Mouse (Mus musculus) C2C12 (cell line): Measurements from ENCODE around the gene Fus. TPM values are rescaled to one million over a fixed set of nuclear protein-coding genes. Genes with fewer than 3 reads are reported as not detected.

Experiments used
- H3K27me3 ChIP-seq: one replicate; pipeline ENCODE4 v1.6.1; 2011; ENCODE audit not compliant: control insufficient read depth, insufficient read depth, insufficient read length
- H3K36me3 ChIP-seq: one replicate; pipeline ENCODE4 v1.6.1; 2011; ENCODE audit not compliant: control insufficient read depth, insufficient read depth
- H3K4me3 ChIP-seq: one replicate; pipeline ENCODE4 v1.5.1; 2011; ENCODE audit warnings: mild to moderate bottlenecking, control low read depth; ENCODE audit not compliant: poor library complexity, insufficient read depth, severe bottlenecking
- H3K79me2 ChIP-seq: one replicate; pipeline ENCODE4 v1.6.1; 2011; ENCODE audit not compliant: control insufficient read depth, insufficient read depth
- H3K79me3 ChIP-seq: one replicate; pipeline ENCODE4 v1.6.1; 2011; ENCODE audit warnings: low read depth, control low read depth
- H3ac ChIP-seq: one replicate; pipeline ENCODE3; 2011; ENCODE audit warnings: low read depth; ENCODE audit not compliant: control insufficient read depth, insufficient read length
- CEBPB ChIP-seq: IDR thresholded peaks from one replicate; pipeline ENCODE4 v1.6.1; 2011; ENCODE audit warnings: low read depth, mild to moderate bottlenecking, control low read depth, moderate library complexity
- CTCF ChIP-seq: IDR thresholded peaks from one replicate; pipeline ENCODE4 v1.5.1; 2011; ENCODE audit not compliant: control insufficient read depth, insufficient read depth, insufficient read length
- FOSL1 ChIP-seq: IDR thresholded peaks from one replicate; pipeline ENCODE4 v1.8.0; 2011; ENCODE audit warnings: mild to moderate bottlenecking, low read length; ENCODE audit not compliant: poor library complexity, insufficient read depth, severe bottlenecking
- MAX ChIP-seq: IDR thresholded peaks from one replicate; pipeline ENCODE4 v1.6.1; 2011; ENCODE audit warnings: mild to moderate bottlenecking, control low read depth
- MYOD1 ChIP-seq: IDR thresholded peaks from one replicate; pipeline ENCODE4 v1.6.1; 2011; ENCODE audit warnings: low read depth; ENCODE audit not compliant: control insufficient read depth, insufficient read length
- MYOG ChIP-seq: IDR thresholded peaks from one replicate; pipeline ENCODE4 v1.6.1; 2011; ENCODE audit not compliant: control insufficient read depth, insufficient read length; ENCODE audit errors: extremely low read depth
- USF1 ChIP-seq: IDR thresholded peaks from one replicate; pipeline ENCODE4 v1.6.1; 2011; ENCODE audit warnings: low read depth, mild to moderate bottlenecking, control low read depth, moderate library complexity
- polyA plus RNA-seq: library from polyadenylated mRNA; unstranded; fragments of >200 nt; fragmentation: generic; extraction: Trizol; gene quantifications from one replicate; pipeline ENCODE4 v1.2.1, GENCODE M21; 2012; ENCODE audit warnings: missing spikeins

Gene Fus
- polyA plus RNA-seq, 1 experiment, result 468 TPM

DNA sequence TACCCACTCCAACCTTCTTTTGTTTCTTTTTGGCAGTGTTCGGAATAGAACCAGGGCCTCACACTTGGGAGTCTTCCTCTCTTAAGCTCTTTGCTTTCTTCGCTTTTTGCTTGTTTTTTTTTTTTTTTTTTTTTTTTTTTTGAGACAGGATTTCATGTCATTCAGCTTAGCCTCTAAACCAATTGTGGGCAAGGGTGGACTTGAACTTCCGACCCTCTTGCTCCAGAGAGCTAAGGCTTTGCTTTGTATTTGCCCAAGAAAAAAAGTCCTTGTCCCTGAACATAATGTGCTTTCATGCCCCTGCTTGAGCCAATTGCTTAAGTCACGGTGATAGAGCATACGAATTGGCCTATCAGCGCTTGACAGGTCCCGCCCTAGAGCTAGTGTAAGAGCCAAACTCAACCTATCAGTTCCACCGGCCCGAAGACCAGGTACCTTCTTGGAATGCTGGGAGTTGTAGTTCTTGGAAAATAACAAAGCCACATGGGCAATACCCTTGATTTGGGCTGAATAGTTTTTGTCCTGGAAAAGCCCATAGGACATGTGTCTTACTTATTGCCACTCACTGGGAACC is 64.2 kb downstream of the Fus start:
- Histone ChIP-seq H3K36me3 (no peaks in the 10 kb centered on the region), H3ac (no peak overlapping the region), H3K79me2 (no peaks in the 10 kb centered on the region), H3K79me3 (no peaks in the 10 kb centered on the region), H3K27me3 (no peaks in the 10 kb centered on the region), H3K4me3 (no peak overlapping the region)
- no peak for TF ChIP-seq MYOG
- TF ChIP-seq FOSL1, result no peak
- no peak for TF ChIP-seq CTCF
- no peak for TF ChIP-seq MYOD1
- TF ChIP-seq USF1, result no peak
- no peak for TF ChIP-seq MAX
- no peak for TF ChIP-seq CEBPB

GRCm38 (mm10) chr7:128032290-128032988 is 65.2 kb downstream of the Fus start:
- H3K4me3 ChIP-seq, result no peak overlapping the region
- H3K36me3 ChIP-seq, result no peaks in the 10 kb centered on the region
- H3K79me3 ChIP-seq, result no peaks in the 10 kb centered on the region
- H3ac ChIP-seq, result no peak overlapping the region
- H3K27me3 ChIP-seq, result peaks cover 3% of the 10 kb centered on the region
- TF ChIP-seq MYOD1 (no peak), USF1 (no peak), FOSL1 (no peak), CTCF (no peak), MAX (no peak), CEBPB (no peak)
- H3K79me2 ChIP-seq, result no peaks in the 10 kb centered on the region

DNA sequence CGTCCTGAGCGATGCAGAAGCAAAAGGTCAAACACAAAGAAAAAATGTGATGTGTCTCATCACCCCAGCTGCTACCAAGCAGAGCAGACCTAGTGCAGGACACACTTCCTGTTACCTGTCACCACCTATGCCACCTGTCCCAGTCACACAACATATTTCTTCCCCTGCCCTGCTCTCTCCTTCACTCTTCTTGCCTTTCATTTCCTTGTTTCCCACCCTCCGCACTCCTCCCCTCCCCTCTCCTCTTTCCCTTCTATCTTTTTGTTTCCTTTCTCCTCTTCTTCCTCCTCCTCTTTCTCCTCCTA is 65.7 kb downstream of the Fus start:
- H3ac ChIP-seq, result no peak overlapping the region
- no peak for TF ChIP-seq USF1
- no peak for TF ChIP-seq FOSL1
- TF ChIP-seq MYOD1, result no peak
- TF ChIP-seq MAX, result no peak
- TF ChIP-seq MYOG, result no peak
- TF ChIP-seq CEBPB, result no peak
- no peak for TF ChIP-seq CTCF
- H3K79me3 ChIP-seq, result no peaks in the 10 kb centered on the region

DNA sequence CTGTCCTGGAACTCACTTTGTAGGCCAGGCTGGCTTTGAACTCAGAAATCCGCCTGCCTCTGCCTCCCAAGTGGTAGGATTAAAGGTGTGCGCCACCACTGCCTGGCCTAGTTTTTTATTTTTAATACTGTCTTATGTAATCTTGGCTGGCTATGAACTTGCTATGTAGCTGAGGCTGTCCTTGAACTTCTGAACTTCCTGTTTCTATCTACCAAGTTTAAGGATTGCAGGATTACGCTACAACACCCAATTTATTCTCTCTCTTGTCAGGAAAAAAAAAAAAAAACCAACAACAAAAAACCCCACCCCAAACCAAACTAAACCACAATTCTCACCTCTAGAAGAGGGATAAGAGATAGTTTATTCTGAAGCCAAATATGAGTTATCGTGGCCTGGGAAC is 66.4 kb downstream of the Fus start:
- TF ChIP-seq MYOG, result no peak
- no peak for TF ChIP-seq USF1
- no peak for TF ChIP-seq FOSL1
- TF ChIP-seq CTCF, result no peak
- no peak for TF ChIP-seq MYOD1
- no peak for TF ChIP-seq CEBPB
- no peak for TF ChIP-seq MAX
- Histone ChIP-seq H3K79me2 (no peaks in the 10 kb centered on the region), H3K79me3 (no peaks in the 10 kb centered on the region), H3K36me3 (no peaks in the 10 kb centered on the region), H3K27me3 (peaks cover 3% of the 10 kb centered on the region), H3ac (no peak overlapping the region), H3K4me3 (no peak overlapping the region)

More for the DNA sequence above, 65.7 kb downstream of the Fus start:
- Histone ChIP-seq H3K79me2 (no peaks in the 10 kb centered on the region), H3K27me3 (peaks cover 3% of the 10 kb centered on the region), H3K36me3 (no peaks in the 10 kb centered on the region), H3K4me3 (no peak overlapping the region)

Other genes with a start within 250 kb of the Fus start
- gene Ctf2, start 235.3 kb upstream of the Fus start, polyA plus RNA-seq, result 0.13 TPM
- 26.9 TPM for gene Fbxl19, start 222.9 kb upstream of the Fus start, polyA plus RNA-seq
- gene Orai3, start 197.6 kb upstream of the Fus start, polyA plus RNA-seq, result 15.0 TPM
- gene Setd1a, start 190.8 kb upstream of the Fus start, polyA plus RNA-seq, result 20.9 TPM
- gene Gm49388, start 181.8 kb upstream of the Fus start, polyA plus RNA-seq, result 1.4 TPM
- gene Hsd3b7, start 166.9 kb upstream of the Fus start, polyA plus RNA-seq, result 8.3 TPM
- gene Stx4a, start 143.2 kb upstream of the Fus start, polyA plus RNA-seq, result 50.8 TPM
- gene Stx1b, start 142.9 kb upstream of the Fus start, polyA plus RNA-seq, result 0.01 TPM
- gene Zfp646, start 91.2 kb upstream of the Fus start, polyA plus RNA-seq, result 15.2 TPM
- 12.1 TPM for gene Zfp668, start 90.6 kb upstream of the Fus start, polyA plus RNA-seq
- 0.50 TPM for gene Prss53, start 76.5 kb upstream of the Fus start, polyA plus RNA-seq
- not detected for gene Gm21974, start 72.0 kb upstream of the Fus start, polyA plus RNA-seq
- 82.3 TPM for gene Vkorc1, start 71.8 kb upstream of the Fus start, polyA plus RNA-seq
- gene Bckdk, start 63.4 kb upstream of the Fus start, polyA plus RNA-seq, result 52.4 TPM
- gene Kat8, start 54.9 kb upstream of the Fus start, polyA plus RNA-seq, result 18.7 TPM
- not detected for gene Prss8, start 37.4 kb upstream of the Fus start, polyA plus RNA-seq
- gene Prss36, start 20.7 kb upstream of the Fus start, polyA plus RNA-seq, result 4.7 TPM
- 0.16 TPM for gene Pycard, start 26.4 kb downstream of the Fus start, polyA plus RNA-seq
- 0.83 TPM for gene Trim72, start 36.5 kb downstream of the Fus start, polyA plus RNA-seq
- not detected for gene Itgam, start 95.2 kb downstream of the Fus start, polyA plus RNA-seq
- gene Gm49368, start 95.2 kb downstream of the Fus start, polyA plus RNA-seq, result not detected
- not detected for gene Itgax, start 162.1 kb downstream of the Fus start, polyA plus RNA-seq
- not detected for gene Itgad, start 186.9 kb downstream of the Fus start, polyA plus RNA-seq
- 1.9 TPM for gene Cox6a2, start 238.9 kb downstream of the Fus start, polyA plus RNA-seq